Mouse (Mus musculus) hindbrain, embryonic 10.5 days (tissue): ENCODE results near the gene Maneal. TPM values are rescaled to one million over a fixed set of nuclear protein-coding genes. Genes with fewer than 3 reads are reported as not detected.

ENCODE experiments used
- DNase-seq: peaks from one replicate; pipeline ENCODE4 v3.0.0-alpha.2; 2017; ENCODE audit warnings: low spot score
- H3K27ac ChIP-seq: fragments of 300-500 bp; sonication (generic); 2 replicates; pipeline ENCODE4 v1.5.1; 2016; ENCODE audit warnings: mild to moderate bottlenecking, moderate library complexity
- H3K27me3 ChIP-seq: fragments of 300-500 bp; sonication (generic); 2 replicates; pipeline ENCODE4 v1.6.1; 2016; ENCODE audit warnings: mild to moderate bottlenecking; ENCODE audit not compliant: poor library complexity, insufficient read depth, severe bottlenecking
- H3K36me3 ChIP-seq: fragments of 300-500 bp; sonication (generic); 2 replicates; pipeline ENCODE4 v1.6.1; 2016; ENCODE audit warnings: mild to moderate bottlenecking, moderate library complexity
- H3K4me1 ChIP-seq: fragments of 300-500 bp; sonication (generic); replicated peaks from 2 replicates; pipeline ENCODE4 v1.6.1; 2016; ENCODE audit warnings: mild to moderate bottlenecking
- H3K4me3 ChIP-seq: fragments of 300-500 bp; sonication (generic); 2 replicates; pipeline ENCODE4 v1.5.1; 2016; ENCODE audit warnings: mild to moderate bottlenecking, moderate library complexity
- H3K9me3 ChIP-seq: fragments of 300-500 bp; sonication (generic); 2 replicates; pipeline ENCODE4 v1.6.1; 2016; ENCODE audit warnings: mild to moderate bottlenecking, moderate library complexity
- WGBS: fragments of 180-500 bp; shearing (Covaris S2); methylation state at CpG from one replicate; pipeline ENCODE4 v1.1.7; 2016; 5-methylcytosine and 5-hydroxymethylcytosine counted together
- polyA plus RNA-seq: library from polyadenylated mRNA; unstranded; fragments of >200 nt; fragmentation: Nextera tagmentation; extraction: Ambion mirVana; gene quantifications from 2 replicates; pipeline ENCODE4 v1.2.1, GENCODE M21; 2016

Maneal gene
- 3.7 and 8.8 TPM in 2 replicates for polyA plus RNA-seq

DNA sequence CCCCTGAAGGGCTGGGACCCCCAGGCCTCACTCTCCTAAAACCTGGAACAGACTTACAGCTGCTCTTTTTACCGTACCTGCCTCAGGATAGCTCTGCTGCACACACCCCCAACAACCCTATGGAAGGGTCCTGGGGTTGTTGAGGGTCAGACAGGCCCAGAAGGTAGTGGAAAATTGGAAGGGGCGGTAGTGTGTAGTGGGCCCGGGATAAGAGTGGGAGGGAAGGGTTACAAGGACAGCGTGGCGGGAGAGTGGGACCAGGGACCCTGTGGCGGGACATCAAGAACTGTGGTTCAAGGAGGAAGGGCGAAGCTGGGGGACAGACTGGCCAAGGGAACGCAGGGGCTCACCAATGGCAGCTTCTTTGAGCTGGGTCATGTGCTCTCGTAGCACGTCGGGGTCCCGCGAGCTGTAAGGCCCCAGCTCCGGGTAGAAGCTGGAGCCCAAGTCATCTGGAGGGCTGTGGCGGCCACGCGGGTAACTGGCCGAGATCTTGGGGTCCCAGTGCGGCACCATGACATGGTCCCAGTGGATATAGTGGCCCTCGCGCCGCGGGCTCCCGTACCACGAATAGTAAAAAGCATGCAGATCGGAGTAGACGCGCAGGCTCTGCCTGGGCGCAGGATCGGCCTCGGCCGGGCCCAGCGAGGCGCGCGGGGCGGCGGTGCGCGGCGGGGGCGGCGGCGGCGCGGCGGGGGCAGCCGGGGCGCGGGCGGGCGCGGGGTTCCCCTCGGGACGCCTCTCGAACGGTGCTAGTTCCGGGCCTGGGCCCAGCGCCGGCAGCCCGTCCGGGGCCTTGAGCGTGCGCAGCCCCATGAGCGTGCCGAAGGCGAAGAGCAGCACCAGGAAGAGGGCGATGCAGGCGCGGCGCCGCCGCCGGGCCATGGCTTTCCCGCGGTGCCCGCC, at the start of gene Maneal:
Maneal (minus strand) TSS at position 889 of the 906 bp plus-strand sequence.
- Histone ChIP-seq H3K27me3 (peaks cover 34% of the 10 kb centered on the region), H3K4me1 (peaks cover 30% of the 10 kb centered on the region), H3K9me3 (no peaks in the 10 kb centered on the region), H3K27ac (peak within 1 kb of the TSS; percentile 88), H3K36me3 (peaks cover 27% of the 10 kb centered on the region), H3K4me3 (peak within 1 kb of the TSS; percentile 74)
- 2% methylated on average over 77 of the region's 77 CpGs for WGBS
- peak; percentile 38 for DNase-seq

DNA sequence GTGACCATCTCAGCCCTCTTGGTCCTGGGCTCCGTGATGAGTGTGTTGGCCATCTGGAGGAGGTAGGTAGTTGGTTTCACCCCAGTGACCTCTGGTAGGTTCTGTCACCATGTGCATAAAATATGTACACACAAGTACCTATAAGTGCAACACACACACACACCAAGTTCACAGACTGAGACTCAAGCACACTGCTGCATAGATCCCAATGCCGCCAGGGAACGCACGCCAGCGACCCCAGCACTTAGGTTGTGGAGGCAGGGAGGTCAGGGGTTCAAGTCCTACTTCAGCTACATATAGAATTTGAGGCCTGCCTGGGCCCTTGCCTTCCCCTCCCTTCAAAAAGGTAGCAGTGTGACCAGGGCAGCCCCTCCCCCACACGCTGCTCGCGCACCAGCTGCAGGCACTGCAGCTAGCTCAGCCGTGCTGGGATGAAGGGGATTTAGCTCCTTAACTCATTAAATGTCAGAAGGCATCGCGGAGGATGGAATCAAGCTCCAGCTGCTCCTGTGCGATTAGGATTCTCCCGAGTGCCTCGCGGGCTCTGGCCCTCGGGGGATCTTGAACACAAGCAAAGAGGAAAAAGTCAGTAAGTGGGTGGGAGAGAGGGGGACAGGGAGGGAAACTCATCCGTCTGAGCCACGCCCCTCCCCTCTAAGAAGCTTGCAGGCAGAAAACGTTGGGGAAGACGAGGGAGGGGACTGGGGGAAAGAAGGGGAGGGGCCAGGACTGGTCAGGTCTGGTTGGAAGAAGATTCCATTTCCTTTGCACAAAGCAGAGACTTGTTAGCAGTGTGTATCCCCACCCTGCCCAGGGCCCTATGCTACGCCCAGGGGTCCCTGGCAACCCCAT, 44.2 kb upstream of the Maneal start:
- 6% methylated on average over 21 of the region's 21 CpGs for WGBS
- peak; percentile 78 for DNase-seq
- peak overlapping the region; percentile 86 for H3K27ac ChIP-seq
- H3K4me3 ChIP-seq = peak overlapping the region; percentile 34
- peaks cover 4% of the 10 kb centered on the region; the same call in 1 of the 2 replicates for H3K36me3 ChIP-seq
- peaks cover 33% of the 10 kb centered on the region for H3K4me1 ChIP-seq
- H3K9me3 ChIP-seq = no peaks in the 10 kb centered on the region
- H3K27me3 ChIP-seq = peaks cover 26% of the 10 kb centered on the region

DNA sequence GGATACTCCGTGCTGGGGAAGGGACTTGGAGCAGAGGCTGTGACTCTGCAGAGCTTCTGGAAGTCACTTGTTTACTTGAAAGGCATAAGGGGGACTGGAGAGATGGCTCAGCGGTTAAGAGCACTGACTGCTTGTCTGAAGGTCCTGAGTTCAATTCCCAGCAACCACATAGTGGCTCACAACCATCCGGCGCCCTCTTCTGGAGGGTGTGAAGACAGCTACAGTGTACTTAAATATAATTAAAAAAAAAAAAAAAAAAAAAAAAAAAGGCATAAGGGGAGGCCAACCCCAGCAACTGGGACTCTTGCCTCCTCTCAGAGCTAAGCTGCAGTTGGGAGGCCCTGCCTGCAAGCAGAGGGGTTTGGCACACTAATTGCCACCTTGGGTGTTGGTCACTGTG, 43.4 kb upstream of the Maneal start:
- 68% methylated on average over 4 of the region's 4 CpGs for WGBS
- no peak for DNase-seq
- Histone ChIP-seq H3K9me3 (no peaks in the 10 kb centered on the region), H3K27me3 (peaks cover 26% of the 10 kb centered on the region), H3K4me1 (peaks cover 33% of the 10 kb centered on the region), H3K36me3 (peaks cover 4% of the 10 kb centered on the region; the same call in 1 of the 2 replicates), H3K27ac (peak overlapping the region; percentile 86), H3K4me3 (no peak overlapping the region)

DNA sequence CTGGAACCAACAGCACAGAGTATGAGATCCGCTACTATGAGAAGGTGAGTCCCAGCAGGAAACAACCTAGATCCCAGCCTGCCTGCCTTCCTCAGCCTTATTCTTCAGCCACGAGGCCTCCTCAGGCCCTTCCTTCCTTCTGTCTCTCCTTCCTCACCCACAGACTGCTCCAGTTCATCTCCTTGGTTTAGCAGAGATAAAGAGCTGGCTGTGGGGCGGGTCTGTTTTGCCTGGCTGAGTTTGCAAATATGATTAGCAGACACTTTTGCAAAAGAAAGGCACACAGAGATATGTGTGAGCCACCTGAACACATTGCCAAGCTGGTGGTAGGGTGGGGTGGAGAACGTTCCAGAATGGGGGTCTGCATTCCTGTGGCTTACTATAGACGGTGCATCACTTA, 37.9 kb upstream of the Maneal start:
- Histone ChIP-seq H3K9me3 (no peaks in the 10 kb centered on the region), H3K36me3 (peaks cover 4% of the 10 kb centered on the region; the same call in 1 of the 2 replicates), H3K4me1 (peaks cover 49% of the 10 kb centered on the region), H3K27ac (peak overlapping the region; percentile 82), H3K4me3 (no peak overlapping the region), H3K27me3 (peaks cover 49% of the 10 kb centered on the region)
- no peak for DNase-seq
- WGBS = 56% methylated on average over 5 of the region's 5 CpGs

DNA sequence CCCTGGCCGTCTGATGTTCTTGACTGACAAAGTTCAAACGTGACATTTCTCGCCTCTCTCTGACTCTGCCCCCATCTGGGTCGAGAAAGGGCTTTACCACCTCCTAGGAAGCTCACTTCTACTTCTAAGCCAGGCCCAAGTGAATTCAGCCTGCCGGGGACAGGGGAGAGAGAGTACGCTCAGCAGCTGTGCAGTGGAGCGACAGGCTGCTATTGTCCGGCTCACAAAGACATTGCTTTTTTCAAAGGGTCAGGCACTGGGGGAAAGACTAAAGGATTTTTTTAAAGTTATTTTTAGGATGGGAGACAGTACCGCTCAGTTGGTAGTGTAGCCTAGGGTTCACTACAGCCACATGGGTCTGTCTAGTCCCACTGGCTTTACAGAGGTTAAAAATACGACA, 36.5 kb upstream of the Maneal start:
- peaks cover 63% of the 10 kb centered on the region for H3K27me3 ChIP-seq
- H3K27ac ChIP-seq = peak overlapping the region; percentile 82
- peaks cover 4% of the 10 kb centered on the region; the same call in 1 of the 2 replicates for H3K36me3 ChIP-seq
- WGBS = 24% methylated on average over 10 of the region's 10 CpGs
- H3K9me3 ChIP-seq = no peaks in the 10 kb centered on the region
- H3K4me3 ChIP-seq = no peak overlapping the region; the same call in 1 of the 2 replicates
- peaks cover 58% of the 10 kb centered on the region for H3K4me1 ChIP-seq
- peak; percentile 61 for DNase-seq

DNA sequence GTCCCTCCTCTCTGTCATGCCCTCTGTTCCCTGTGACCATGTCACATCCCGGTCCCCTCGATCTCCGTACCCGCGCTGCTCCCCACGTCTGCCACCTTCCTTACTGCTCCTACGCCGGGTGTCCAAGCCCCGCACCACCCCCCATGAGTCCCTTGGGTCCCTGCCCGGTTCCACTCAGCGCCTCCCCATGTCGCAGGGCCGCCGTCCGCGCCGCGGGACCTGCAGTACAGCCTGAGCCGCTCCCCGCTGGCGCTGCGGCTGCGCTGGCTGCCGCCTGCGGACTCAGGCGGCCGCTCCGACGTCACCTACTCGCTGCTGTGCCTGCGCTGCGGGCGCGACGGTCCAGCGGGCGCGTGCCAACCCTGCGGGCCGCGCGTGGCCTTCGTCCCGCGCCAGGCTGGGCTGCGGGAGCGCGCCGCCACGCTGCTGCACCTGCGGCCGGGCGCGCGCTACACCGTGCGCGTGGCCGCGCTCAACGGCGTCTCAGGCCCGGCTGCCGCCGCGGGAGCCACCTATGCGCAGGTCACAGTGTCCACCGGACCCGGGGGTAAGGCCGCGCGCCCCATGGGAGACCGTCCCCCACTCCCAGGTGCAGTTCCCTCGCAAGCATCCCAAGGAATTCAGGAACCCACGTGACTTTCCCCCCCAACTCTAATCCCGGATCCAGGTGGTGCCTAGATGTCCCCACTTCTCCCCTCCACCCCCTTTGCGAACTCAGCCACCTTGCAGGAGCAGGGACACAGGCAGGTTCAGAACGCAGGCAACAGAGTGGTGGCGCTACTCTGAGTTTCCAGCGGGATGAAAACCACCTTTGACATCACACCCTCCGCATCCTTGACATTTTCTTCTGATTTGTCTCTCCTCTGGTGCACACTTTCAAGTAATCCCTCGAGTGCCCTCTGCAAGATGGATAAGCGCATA, 32.8 kb upstream of the Maneal start:
- Histone ChIP-seq H3K27me3 (peaks cover 74% of the 10 kb centered on the region), H3K27ac (peak overlapping the region; percentile 70), H3K9me3 (no peaks in the 10 kb centered on the region), H3K4me1 (peaks cover 46% of the 10 kb centered on the region), H3K4me3 (peak overlapping the region; percentile 58), H3K36me3 (no peaks in the 10 kb centered on the region)
- peak; percentile 37 for DNase-seq
- 1% methylated on average over 83 of the region's 83 CpGs for WGBS

DNA sequence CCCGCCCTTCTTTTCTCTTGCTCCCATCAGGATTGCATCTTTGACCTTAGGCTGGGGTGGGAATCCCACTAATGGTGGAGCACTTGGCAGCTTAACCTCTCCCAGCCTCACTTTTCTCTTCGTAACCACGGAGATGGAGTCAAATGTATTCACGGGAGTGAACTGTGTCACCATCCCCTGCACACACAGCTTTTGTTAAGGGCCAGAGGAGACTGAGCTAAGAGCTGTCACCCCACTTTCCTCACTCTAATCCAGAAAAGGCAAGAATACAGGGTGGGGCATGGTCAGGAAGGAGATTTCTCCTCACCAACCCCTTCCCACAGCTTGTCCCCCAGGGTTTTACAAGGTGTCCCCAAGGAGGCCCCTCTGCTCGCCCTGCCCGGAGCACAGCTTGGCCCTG, 31.8 kb upstream of the Maneal start:
- Histone ChIP-seq H3K27ac (0 out of 2 replicates have a peak overlapping the region, but pooled peaks have one; percentile 70), H3K4me3 (peak overlapping the region; percentile 58), H3K36me3 (no peaks in the 10 kb centered on the region), H3K4me1 (peaks cover 36% of the 10 kb centered on the region), H3K27me3 (peaks cover 73% of the 10 kb centered on the region), H3K9me3 (no peaks in the 10 kb centered on the region)
- peak; percentile 20 for DNase-seq
- WGBS = 23% methylated on average over 6 of the region's 6 CpGs

DNA sequence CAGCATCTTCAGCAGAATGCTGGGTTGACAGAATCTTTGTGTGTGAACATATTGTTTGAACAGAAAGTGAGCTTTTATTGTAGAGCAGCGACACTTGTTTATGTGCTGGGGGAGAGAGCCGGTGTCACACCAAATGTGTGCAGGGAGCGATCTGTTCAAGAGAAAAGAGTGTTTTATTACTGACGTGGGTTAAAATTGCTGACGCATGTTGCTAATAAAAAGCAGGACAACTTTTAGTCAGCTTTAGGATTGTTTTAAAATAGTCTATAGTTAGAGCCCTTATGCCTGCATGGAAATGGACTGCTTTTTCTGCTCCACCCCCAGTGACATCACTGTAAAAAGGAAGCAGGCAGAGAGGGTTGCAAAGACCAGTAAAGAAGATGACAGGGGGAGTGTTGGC, 28.9 kb upstream of the Maneal start:
- 80% methylated on average over 5 of the region's 5 CpGs for WGBS
- Histone ChIP-seq H3K27me3 (peaks cover 81% of the 10 kb centered on the region), H3K36me3 (no peaks in the 10 kb centered on the region), H3K9me3 (no peaks in the 10 kb centered on the region), H3K27ac (no peak overlapping the region), H3K4me1 (peaks cover 23% of the 10 kb centered on the region), H3K4me3 (no peak overlapping the region)
- no peak for DNase-seq

DNA sequence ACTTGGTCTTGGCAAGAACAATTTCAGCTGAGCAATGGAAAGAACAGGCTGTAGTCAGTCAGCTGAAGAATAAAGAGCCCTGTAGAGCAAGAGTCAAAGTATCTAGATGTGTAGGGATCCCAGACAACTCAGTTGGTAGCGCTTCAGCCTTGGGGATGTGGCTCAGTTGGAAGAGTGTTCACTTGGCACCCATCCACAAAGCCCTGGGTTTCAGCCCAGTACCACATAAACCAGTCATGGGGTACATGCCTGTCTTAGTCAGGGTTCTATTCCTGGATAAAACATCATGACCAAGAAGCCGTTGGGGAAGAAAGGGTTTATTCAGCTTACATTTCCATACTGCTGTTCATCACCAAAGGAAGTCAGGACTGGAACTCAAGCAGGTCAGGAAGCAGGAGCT, 28.0 kb upstream of the Maneal start:
- H3K27me3 ChIP-seq = peaks cover 79% of the 10 kb centered on the region
- 92% methylated on average over 2 of the region's 2 CpGs for WGBS
- no peaks in the 10 kb centered on the region for H3K9me3 ChIP-seq

DNA sequence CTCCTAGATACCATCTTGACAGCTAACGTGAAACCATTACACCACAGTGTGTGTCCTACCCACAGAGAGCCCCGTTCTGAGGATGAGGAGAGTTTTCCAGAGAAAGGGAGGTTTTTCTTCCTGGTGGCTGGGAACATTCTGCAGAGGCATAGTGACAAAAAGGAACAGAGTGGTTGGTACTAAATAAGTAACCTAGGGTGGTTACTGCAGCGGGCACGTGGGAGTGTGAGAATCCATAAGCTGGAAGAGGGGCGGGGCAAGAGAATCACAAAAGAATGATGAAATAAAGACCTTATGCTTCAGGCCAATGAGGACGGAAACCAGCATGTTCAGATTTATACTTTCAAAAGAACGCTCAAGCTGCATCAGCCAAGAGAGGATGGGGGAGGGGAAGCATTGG, 26.7 kb upstream of the Maneal start:
- Histone ChIP-seq H3K27ac (no peak overlapping the region), H3K36me3 (no peaks in the 10 kb centered on the region), H3K9me3 (no peaks in the 10 kb centered on the region), H3K4me1 (peaks cover 7% of the 10 kb centered on the region), H3K4me3 (no peak overlapping the region), H3K27me3 (peaks cover 78% of the 10 kb centered on the region)
- DNase-seq = no peak
- WGBS = 72% methylated on average over 7 of the region's 7 CpGs

More for the DNA sequence above, 28.0 kb upstream of the Maneal start:
- Histone ChIP-seq H3K4me3 (no peak overlapping the region), H3K36me3 (no peaks in the 10 kb centered on the region), H3K4me1 (peaks cover 18% of the 10 kb centered on the region), H3K27ac (no peak overlapping the region)
- DNase-seq = no peak

DNA sequence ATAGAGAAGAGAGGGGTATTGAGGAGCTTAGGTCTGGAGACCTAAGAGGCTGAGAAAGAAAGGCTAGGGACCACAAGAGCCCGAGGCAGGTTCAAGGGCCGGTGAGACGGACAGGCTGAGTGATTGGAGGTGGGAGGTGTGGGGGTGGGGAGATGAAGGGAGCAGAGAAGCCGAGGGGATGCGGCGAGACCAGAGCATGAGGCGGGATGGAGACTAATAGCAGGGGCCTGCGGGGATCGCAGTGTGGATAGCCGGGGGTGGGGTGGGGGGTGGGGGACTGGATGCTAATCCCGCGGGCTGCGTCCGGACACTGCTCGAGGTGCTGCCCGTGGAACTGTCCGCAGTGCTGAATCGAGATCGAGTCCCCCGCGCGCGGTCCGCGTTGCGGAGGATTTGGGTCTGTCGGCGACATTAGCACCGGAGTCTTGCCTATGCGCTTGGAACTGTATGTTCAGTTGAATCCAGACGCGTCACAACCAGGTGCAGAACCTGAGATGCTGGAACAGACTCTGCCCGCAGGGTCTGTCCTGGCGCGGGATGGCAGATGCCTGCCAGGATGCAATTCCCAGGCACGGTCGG, 20.3 kb upstream of the Maneal start:
- Histone ChIP-seq H3K36me3 (no peaks in the 10 kb centered on the region), H3K27me3 (peaks cover 81% of the 10 kb centered on the region), H3K27ac (peak overlapping the region; percentile 76), H3K9me3 (peaks cover 8% of the 10 kb centered on the region; the same call in 1 of the 2 replicates), H3K4me3 (peak overlapping the region; percentile 51), H3K4me1 (peaks cover 43% of the 10 kb centered on the region)
- WGBS = under 1% methylated on average over 37 of the region's 37 CpGs
- peak; percentile 66 for DNase-seq
